Mouse (Mus musculus): ENCODE results near the gene Btbd16. TPM values are rescaled to one million over a fixed set of nuclear protein-coding genes. Genes with fewer than 3 reads are reported as not detected.
A peak's percentile ranks its signal among the peaks of the same experiment; 100 is the strongest.

The Btbd16 gene
- total and polyA plus RNA-seq, 2 experiments, result 0.06 TPM; not detected in 1

DNA sequence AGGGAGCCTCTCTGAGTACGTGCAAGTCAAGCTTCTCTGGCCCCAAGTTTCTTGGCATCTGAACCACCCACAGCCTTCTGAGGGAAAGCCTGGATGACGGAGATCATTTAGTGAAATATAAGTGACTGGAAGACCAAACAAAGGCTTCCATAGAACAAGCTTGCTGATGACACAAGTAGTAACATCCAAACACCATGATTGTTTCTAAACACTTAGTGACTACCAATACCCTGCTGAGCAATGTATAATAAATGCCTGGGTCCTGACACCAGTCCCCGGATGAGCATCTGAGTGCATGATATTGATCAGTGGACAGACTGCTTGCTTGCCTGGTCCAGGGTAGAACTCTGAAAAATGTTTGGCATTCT is 64.8 kb downstream of the Btbd16 start:
- Histone ChIP-seq H3K36me3 (ENCODE audit: control insufficient read depth, insufficient read depth, low read length) (no peaks in the 10 kb centered on the region), H3K9ac (ENCODE audit: low read depth, low read length) (no peak overlapping the region), H3K27me3 (ENCODE audit: control insufficient read depth, insufficient read depth, low read length) (no peaks in the 10 kb centered on the region), H3K27ac (replicated peaks; ENCODE audit: insufficient read depth, low read depth, low read length) (no peak overlapping the region), H3K4me3 (ENCODE audit: insufficient read depth, low read depth, low read length) (no peak overlapping the region), H3K79me2 (ENCODE audit: control insufficient read depth, insufficient read depth, low read length) (no peaks in the 10 kb centered on the region), H3K4me1 (ENCODE audit: control insufficient read depth, insufficient read depth, low read length) (peaks cover 10% of the 10 kb centered on the region; the same call in 1 of the 2 replicates)
- TF ChIP-seq CTCF (IDR thresholded peaks at IDR 0.05; ENCODE audit: low read depth, low read length) (no peak), POLR2A (IDR thresholded peaks at IDR 0.05; ENCODE audit: extremely low read depth, insufficient read depth, low read length) (no peak)
- DNase-seq (ENCODE audit: extremely low read depth, low read depth, low spot score), result no peak
- 73% methylated on average over 3 of the region's 3 CpGs for WGBS

DNA sequence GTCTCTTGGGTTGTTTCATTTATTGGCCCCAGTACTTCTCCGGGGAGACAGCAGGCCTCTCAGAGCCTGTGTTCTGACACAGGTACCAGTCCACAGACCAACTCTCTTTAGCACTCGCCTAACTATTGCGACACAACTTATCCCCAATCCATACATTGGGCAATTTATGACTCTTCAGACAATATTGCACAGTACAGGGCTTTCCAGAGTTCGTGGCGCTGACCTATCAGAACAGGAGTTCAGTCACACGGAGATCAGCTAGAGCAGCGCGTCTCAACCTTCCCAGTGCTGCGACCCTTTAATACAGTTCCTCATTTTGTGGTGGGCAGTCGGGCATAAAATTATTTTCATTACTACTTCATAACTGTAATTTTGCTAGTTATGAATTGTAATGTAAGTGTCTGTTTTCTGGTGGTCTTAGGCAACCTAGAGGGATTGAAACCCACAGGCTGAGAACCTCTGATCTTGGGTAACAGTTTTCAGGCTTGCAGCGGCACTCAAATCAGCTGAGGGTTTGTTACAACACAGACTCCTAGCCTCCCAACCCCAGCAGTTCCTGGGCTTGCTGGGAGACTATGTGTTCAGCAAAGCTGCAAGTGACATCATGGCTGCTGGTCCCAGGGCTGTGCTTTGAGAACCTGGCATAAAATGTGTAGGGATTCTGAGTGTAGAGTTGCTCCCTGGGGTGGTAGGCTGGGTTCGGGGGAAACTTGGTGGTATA is 65.7 kb downstream of the Btbd16 start:
- Histone ChIP-seq H3K4me3 (ENCODE audit: insufficient read depth, low read depth, low read length) (no peak overlapping the region), H3K9ac (ENCODE audit: low read depth, low read length) (no peak overlapping the region), H3K36me3 (ENCODE audit: control insufficient read depth, insufficient read depth, low read length) (no peaks in the 10 kb centered on the region), H3K27me3 (ENCODE audit: control insufficient read depth, insufficient read depth, low read length) (no peaks in the 10 kb centered on the region), H3K79me2 (ENCODE audit: control insufficient read depth, insufficient read depth, low read length) (no peaks in the 10 kb centered on the region), H3K27ac (replicated peaks; ENCODE audit: insufficient read depth, low read depth, low read length) (no peak overlapping the region), H3K4me1 (ENCODE audit: control insufficient read depth, insufficient read depth, low read length) (peaks cover 10% of the 10 kb centered on the region; the same call in 1 of the 2 replicates)
- DNase-seq (ENCODE audit: extremely low read depth, low read depth, low spot score), result no peak
- no peak for TF ChIP-seq POLR2A (IDR thresholded peaks at IDR 0.05; ENCODE audit: extremely low read depth, insufficient read depth, low read length)
- TF ChIP-seq CTCF (IDR thresholded peaks at IDR 0.05; ENCODE audit: low read depth, low read length), result no peak
- WGBS, result 47% methylated on average over 12 of the region's 12 CpGs

DNA sequence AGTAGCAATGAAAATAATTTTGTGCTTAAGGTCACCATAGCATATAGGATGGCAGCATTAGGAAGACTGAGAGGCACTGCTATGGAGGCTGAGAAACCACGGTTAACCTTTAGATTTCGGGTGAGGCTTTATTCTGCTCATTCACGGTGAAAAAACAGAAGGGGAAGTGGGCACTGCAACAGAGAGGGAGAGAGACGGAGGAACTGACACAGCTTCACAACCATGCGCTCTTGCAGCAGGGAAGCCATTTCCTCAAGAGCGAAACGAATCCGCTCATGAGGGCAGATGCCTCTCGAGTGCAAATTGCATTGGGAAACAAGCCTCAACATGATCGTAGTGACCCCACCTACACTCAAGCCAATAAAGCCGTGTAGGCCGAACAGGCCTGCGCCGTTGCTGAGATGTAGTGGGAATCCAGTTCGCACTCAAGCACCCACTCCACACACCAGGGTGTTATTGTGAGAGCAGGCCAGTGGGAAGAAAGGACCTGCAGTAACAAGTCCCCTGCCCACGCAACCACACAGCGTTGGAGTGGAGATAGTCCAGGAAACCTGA is 73.4 kb downstream of the Btbd16 start:
- TF ChIP-seq POLR2A (IDR thresholded peaks at IDR 0.05; ENCODE audit: extremely low read depth, insufficient read depth, low read length) (no peak), CTCF (IDR thresholded peaks at IDR 0.05; ENCODE audit: low read depth, low read length) (no peak)
- Histone ChIP-seq H3K4me3 (ENCODE audit: insufficient read depth, low read depth, low read length) (no peak overlapping the region), H3K36me3 (ENCODE audit: control insufficient read depth, insufficient read depth, low read length) (no peaks in the 10 kb centered on the region), H3K27me3 (ENCODE audit: control insufficient read depth, insufficient read depth, low read length) (no peaks in the 10 kb centered on the region), H3K4me1 (ENCODE audit: control insufficient read depth, insufficient read depth, low read length) (no peaks in the 10 kb centered on the region), H3K27ac (replicated peaks; ENCODE audit: insufficient read depth, low read depth, low read length) (no peak overlapping the region), H3K79me2 (ENCODE audit: control insufficient read depth, insufficient read depth, low read length) (no peaks in the 10 kb centered on the region), H3K9ac (ENCODE audit: low read depth, low read length) (no peak overlapping the region)
- WGBS, result 88% methylated on average over 17 of the region's 17 CpGs
- DNase-seq (ENCODE audit: extremely low read depth, low read depth, low spot score), result no peak

DNA sequence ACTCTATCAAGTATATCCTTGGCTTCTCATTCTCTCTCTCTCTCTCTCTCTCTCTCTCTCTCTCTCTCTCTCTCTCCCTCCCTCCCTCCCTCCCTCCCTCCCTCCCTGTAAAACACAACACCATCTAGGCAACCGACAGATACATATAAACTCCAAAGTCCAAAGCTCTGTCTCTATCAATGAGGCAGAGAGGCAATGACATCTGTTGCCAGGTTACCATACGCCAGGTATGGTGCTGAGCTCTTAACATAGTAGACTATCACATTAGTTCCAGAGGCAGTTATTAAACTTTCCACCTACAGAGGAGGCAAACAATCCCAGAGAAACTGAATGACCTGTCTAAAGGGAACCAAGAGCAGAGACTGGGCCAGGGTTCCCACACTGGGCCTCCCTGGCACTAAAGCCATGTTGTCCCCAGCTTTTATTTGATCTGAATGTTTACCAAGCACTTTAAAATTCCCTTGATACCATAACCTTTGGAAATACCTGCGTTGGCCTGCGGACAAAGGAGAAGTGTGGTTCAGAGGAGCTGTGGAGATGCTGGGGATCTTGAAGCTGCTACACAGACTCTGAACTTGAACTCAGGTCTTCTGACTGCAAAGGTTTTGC is 80.9 kb downstream of the Btbd16 start:
- WGBS, result 18% methylated on average over 4 of the region's 4 CpGs
- Histone ChIP-seq H3K36me3 (ENCODE audit: control insufficient read depth, insufficient read depth, low read length) (no peaks in the 10 kb centered on the region), H3K79me2 (ENCODE audit: control insufficient read depth, insufficient read depth, low read length) (no peaks in the 10 kb centered on the region), H3K27ac (replicated peaks; ENCODE audit: insufficient read depth, low read depth, low read length) (no peak overlapping the region), H3K4me3 (ENCODE audit: insufficient read depth, low read depth, low read length) (no peak overlapping the region), H3K27me3 (ENCODE audit: control insufficient read depth, insufficient read depth, low read length) (no peaks in the 10 kb centered on the region), H3K9ac (ENCODE audit: low read depth, low read length) (no peak overlapping the region), H3K4me1 (ENCODE audit: control insufficient read depth, insufficient read depth, low read length) (peaks cover 8% of the 10 kb centered on the region)
- no peak for TF ChIP-seq POLR2A (IDR thresholded peaks at IDR 0.05; ENCODE audit: extremely low read depth, insufficient read depth, low read length)
- TF ChIP-seq CTCF (IDR thresholded peaks at IDR 0.05; ENCODE audit: low read depth, low read length), result no peak
- peak; percentile 62 for DNase-seq (ENCODE audit: extremely low read depth, low read depth, low spot score)

DNA sequence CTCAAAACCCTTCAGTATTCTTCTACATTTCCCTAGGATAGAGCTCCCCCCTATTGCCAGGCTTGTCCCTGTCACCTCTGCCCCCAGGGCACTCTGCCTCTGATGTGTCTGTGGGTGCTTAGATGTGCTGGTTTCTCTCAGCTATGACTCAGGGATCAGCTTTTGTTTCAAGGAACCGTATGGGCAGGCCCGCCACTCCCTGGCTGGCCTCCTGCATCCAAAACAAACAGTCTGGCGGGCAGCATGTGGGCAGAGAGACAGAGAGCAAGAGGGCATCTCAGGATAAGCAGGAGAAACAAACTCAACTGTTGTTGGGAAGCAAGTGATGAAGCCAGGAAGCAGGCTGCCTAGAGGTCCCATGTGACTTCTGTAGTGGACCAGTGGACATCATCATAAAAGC is 81.8 kb downstream of the Btbd16 start:
- TF ChIP-seq POLR2A (IDR thresholded peaks at IDR 0.05; ENCODE audit: extremely low read depth, insufficient read depth, low read length) (no peak), CTCF (IDR thresholded peaks at IDR 0.05; ENCODE audit: low read depth, low read length) (no peak)
- Histone ChIP-seq H3K27me3 (ENCODE audit: control insufficient read depth, insufficient read depth, low read length) (no peaks in the 10 kb centered on the region), H3K27ac (replicated peaks; ENCODE audit: insufficient read depth, low read depth, low read length) (no peak overlapping the region), H3K36me3 (ENCODE audit: control insufficient read depth, insufficient read depth, low read length) (no peaks in the 10 kb centered on the region), H3K9ac (ENCODE audit: low read depth, low read length) (no peak overlapping the region), H3K4me3 (ENCODE audit: insufficient read depth, low read depth, low read length) (no peak overlapping the region), H3K79me2 (ENCODE audit: control insufficient read depth, insufficient read depth, low read length) (no peaks in the 10 kb centered on the region), H3K4me1 (ENCODE audit: control insufficient read depth, insufficient read depth, low read length) (peaks cover 8% of the 10 kb centered on the region)
- WGBS, result 11% methylated on average over 3 of the region's 3 CpGs
- DNase-seq (ENCODE audit: extremely low read depth, low read depth, low spot score), result peak; percentile 74

DNA sequence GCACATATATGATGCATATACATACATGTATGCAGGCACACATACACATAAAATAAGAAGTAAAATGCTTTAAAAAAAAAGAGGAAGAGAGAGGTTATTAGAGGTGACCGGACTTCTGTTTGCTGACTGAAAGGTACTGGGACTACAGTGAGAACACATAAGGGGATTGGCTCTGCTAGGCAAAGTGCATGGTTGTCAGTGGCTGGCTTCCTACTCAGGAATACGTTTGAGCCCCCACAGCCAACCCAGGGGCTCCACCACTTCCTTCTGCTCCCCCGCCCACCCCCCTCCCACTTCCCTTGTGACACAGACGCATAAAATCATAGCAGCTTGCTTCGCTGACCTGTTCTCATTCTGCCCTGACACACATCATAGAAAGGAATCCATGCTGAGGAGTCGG is 84.1 kb downstream of the Btbd16 start:
- DNase-seq (ENCODE audit: extremely low read depth, low read depth, low spot score), result peak; percentile 32
- peaks cover 8% of the 10 kb centered on the region for H3K4me1 ChIP-seq (ENCODE audit: control insufficient read depth, insufficient read depth, low read length)
- WGBS, result 73% methylated on average over 6 of the region's 6 CpGs
- H3K9ac ChIP-seq (ENCODE audit: low read depth, low read length), result no peak overlapping the region
- H3K27ac ChIP-seq (replicated peaks; ENCODE audit: insufficient read depth, low read depth, low read length), result no peak overlapping the region
- no peak for TF ChIP-seq POLR2A (IDR thresholded peaks at IDR 0.05; ENCODE audit: extremely low read depth, insufficient read depth, low read length)
- TF ChIP-seq CTCF (IDR thresholded peaks at IDR 0.05; ENCODE audit: low read depth, low read length), result no peak
- no peaks in the 10 kb centered on the region for H3K79me2 ChIP-seq (ENCODE audit: control insufficient read depth, insufficient read depth, low read length)
- no peaks in the 10 kb centered on the region for H3K36me3 ChIP-seq (ENCODE audit: control insufficient read depth, insufficient read depth, low read length)
- H3K27me3 ChIP-seq (ENCODE audit: control insufficient read depth, insufficient read depth, low read length), result no peaks in the 10 kb centered on the region
- no peak overlapping the region for H3K4me3 ChIP-seq (ENCODE audit: insufficient read depth, low read depth, low read length)

Measured in liver, adult 2 months (tissue).